Mouse (Mus musculus) T-helper 2 cell (primary cell): ENCODE data around the gene Gm10778.

Experiments used
- in situ Hi-C: fragments of 300-600 bp; cut with MboI, MseI; formaldehyde crosslinking; loops from one replicate; pipeline ENCODE4 v1.15.1; 2025; ENCODE audit warnings: high pct_unique_total_duplicates

The Gm10778 gene

DNA sequence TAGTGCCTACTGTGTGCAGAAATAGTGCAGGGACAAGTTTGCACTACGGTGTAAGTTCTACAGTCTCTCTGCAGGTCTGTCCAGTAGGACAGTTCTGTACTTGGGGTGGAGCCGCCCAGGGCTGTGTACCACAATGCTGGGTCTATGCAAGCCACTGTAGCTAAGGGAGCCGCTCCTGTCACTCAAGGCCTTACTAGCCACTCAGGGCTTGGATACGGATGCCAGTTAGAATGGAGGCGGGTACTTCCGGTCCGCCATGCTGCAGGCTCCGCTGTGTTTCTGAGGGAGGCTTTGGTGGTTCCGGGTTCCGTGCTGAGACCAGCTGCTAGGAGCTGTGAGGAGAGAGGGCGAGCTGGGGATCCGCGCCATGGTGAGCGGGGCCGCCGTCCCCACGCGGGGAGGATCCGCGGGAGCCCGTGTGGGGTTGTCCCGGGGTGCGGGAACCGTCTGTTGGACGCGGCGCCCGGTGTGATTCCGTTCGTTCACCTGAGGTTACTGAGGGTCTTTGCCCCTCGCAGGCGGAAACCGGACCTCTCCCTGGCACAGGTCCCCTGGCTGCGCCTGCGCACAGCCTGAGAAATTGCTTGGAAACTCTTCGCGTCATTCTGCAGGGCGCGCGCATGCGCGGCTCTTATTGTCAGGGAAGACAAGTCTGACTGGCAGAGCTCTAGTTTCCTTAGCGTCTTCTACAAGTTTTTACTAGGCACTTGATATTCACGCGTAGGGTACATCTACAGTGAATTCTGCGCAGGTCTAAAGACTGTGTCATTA, 55.9 kb downstream of the Gm10778 start, which contains the start of gene Zfp433:
TSS of gene Zfp433 (plus strand) at position 295 of the 771 bp plus-strand sequence.
- in situ Hi-C loops, result loop anchor here (5.0 to 10.0 kb wide), 2 partner anchors 57 to 290 kb away; partner anchors contain the start of gene Gm10778
